Mouse (Mus musculus): ENCODE results near the gene Agap1.

- no peak for TF ChIP-seq ZMIZ1 (IDR thresholded peaks at IDR 0.05; ENCODE audit: low read depth, low read length)
- no peak for TF ChIP-seq POLR2A (IDR thresholded peaks at IDR 0.05; ENCODE audit: control insufficient read depth in 1 of 2, insufficient read depth in 1 of 2, low read depth in 1 of 2, low read length in 2 of 2, poor library complexity in 1 of 2)
- no peak for TF ChIP-seq CTCF (IDR thresholded peaks at IDR 0.05 in 2 of 3, conservative IDR thresholded peaks at IDR 0.05 in 1 of 3; ENCODE audit: control insufficient read depth in 1 of 3, insufficient read depth in 1 of 3, low read depth in 2 of 3, low read length in 3 of 3, poor library complexity in 1 of 3, severe bottlenecking in 1 of 3)
- TF ChIP-seq EP300 (IDR thresholded peaks at IDR 0.05; ENCODE audit: low read depth in 1 of 2, low read length in 2 of 2): no peak
- no peak for TF ChIP-seq CHD2 (IDR thresholded peaks at IDR 0.05; ENCODE audit: low read length)
- no peak for TF ChIP-seq CHD1 (IDR thresholded peaks at IDR 0.05; ENCODE audit: low read depth, low read length)
- TF ChIP-seq MXI1 (IDR thresholded peaks at IDR 0.05; ENCODE audit: low read depth, low read length): no peak
- no peak for TF ChIP-seq TBP (IDR thresholded peaks at IDR 0.05; ENCODE audit: low read depth, low read length)
- TF ChIP-seq NRF1 (IDR thresholded peaks at IDR 0.05; ENCODE audit: insufficient read depth, low read depth, low read length, poor library complexity, severe bottlenecking): no peak
- TF ChIP-seq KAT2A (conservative IDR thresholded peaks at IDR 0.05; ENCODE audit: low read depth, low read length): no peak
- TF ChIP-seq ELF1 (IDR thresholded peaks at IDR 0.05; ENCODE audit: low read depth, low read length): no peak
- TF ChIP-seq USF2 (IDR thresholded peaks at IDR 0.05; ENCODE audit: borderline replicate concordance in 1 of 2, insufficient read depth in 1 of 2, low read depth in 1 of 2, low read length in 2 of 2): no peak
- no peak for TF ChIP-seq HCFC1 (IDR thresholded peaks at IDR 0.05; ENCODE audit: low read depth, low read length)
Observed at GRCm38 (mm10) chr1:89706862-89707261, 252.3 kb downstream of the Agap1 start.

All from MEL (cell line).